Mouse (Mus musculus): ENCODE data around the gene Sparcl1. TPM values are rescaled to one million over a fixed set of nuclear protein-coding genes. Genes with fewer than 3 reads are reported as not detected.

Sparcl1 gene
- 433 and 435 TPM in 2 replicates for polyA plus RNA-seq (2015; fragmentation: Nextera tagmentation; extraction: Ambion mirVana)

DNA sequence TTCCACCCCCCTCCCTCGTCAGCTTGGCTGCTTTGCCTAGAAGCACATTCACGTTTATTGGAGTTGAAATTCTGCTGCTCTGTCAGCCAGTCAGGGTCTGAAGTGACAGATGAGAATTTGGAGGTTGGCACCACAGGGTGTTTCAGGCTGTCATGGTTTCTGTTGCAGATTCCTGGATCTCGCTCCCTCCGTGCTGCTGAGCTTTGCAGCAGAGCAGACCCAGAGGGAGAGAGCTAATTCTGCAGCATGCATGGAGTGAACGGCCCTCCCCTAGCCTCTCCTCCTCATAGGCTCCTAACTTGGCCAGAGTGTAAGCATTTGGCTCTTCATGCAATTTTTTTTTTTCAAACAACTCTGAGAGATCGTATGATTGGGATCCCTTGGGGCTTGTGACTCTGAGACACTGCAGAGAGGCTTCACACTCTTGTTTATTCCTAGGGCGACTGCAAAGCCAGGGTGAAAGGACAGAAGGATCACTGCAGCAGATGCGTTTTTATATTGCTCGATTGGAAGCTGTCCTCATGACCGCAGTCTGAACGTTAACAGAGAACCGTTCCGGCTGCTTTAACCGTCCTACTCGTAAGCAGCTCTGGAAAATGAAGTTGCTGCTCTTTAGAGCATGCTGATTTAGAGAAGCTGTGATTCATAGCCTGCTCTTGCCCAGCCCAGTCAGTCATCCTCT, at the start of gene Sparcl1:
Gene Sparcl1 (minus strand): TSS at position 243 of the 682 bp plus-strand sequence.
- Histone ChIP-seq H3K36me3 (ENCODE audit: control insufficient read depth, insufficient read depth, low read length) (no peaks in the 10 kb centered on the region), H3K4me1 (replicated peaks; ENCODE audit: control insufficient read depth, insufficient read depth, low read length) (peaks cover 34% of the 10 kb centered on the region), H3K27me3 (ENCODE audit: control insufficient read depth, insufficient read depth, low read depth, low read length) (no peaks in the 10 kb centered on the region), H3K27ac (ENCODE audit: low read length) (peak within 1 kb of the TSS; percentile 95), H3K4me3 (ENCODE audit: low read length) (peak within 1 kb of the TSS; percentile 59), H3K4me2 (ENCODE audit: low read depth, low read length) (peak within 1 kb of the TSS; percentile 59), H3K9me3 (ENCODE audit: control insufficient read depth, low read length) (no peaks in the 10 kb centered on the region), H3K9ac (ENCODE audit: low read length) (peak within 1 kb of the TSS; percentile 77)
- WGBS: 27% methylated on average over 15 of the region's 15 CpGs
- peak; percentile 74 for ATAC-seq (ENCODE audit: low read depth)

DNA sequence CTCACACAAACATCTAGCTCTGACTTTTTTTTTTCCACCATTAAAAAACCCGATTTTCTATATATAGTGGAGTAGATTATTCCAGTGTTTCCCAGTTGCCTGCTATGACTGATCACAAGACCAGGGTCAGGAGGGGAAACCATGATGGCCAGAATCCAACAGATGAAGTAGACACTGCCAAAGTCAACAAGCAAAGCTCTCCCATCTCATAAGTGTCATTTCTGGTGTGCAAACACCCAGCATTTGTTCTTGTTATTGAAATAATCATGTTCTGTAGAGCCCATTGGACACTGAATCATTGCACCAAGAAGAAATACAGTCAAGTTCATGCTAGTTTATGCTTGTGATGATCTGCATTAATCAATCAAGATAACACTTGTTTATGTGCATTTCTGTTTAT, 47.9 kb upstream of the Sparcl1 start:
- no peaks in the 10 kb centered on the region for H3K9me3 ChIP-seq (ENCODE audit: control insufficient read depth, low read length)
- peaks cover 9% of the 10 kb centered on the region; the same call in 1 of the 2 replicates for H3K4me1 ChIP-seq (replicated peaks; ENCODE audit: control insufficient read depth, insufficient read depth, low read length)
- H3K27me3 ChIP-seq (ENCODE audit: control insufficient read depth, insufficient read depth, low read depth, low read length): no peaks in the 10 kb centered on the region
- no peak overlapping the region for H3K4me3 ChIP-seq (ENCODE audit: low read length)
- H3K36me3 ChIP-seq (ENCODE audit: control insufficient read depth, insufficient read depth, low read length): no peaks in the 10 kb centered on the region
- no peak overlapping the region for H3K4me2 ChIP-seq (ENCODE audit: low read depth, low read length)
- no peak overlapping the region for H3K27ac ChIP-seq (ENCODE audit: low read length)
- H3K9ac ChIP-seq (ENCODE audit: low read length): no peak overlapping the region
- 50% methylated on average over 1 of the region's 1 CpGs for WGBS
- peak; percentile 91 for ATAC-seq (ENCODE audit: low read depth)

DNA sequence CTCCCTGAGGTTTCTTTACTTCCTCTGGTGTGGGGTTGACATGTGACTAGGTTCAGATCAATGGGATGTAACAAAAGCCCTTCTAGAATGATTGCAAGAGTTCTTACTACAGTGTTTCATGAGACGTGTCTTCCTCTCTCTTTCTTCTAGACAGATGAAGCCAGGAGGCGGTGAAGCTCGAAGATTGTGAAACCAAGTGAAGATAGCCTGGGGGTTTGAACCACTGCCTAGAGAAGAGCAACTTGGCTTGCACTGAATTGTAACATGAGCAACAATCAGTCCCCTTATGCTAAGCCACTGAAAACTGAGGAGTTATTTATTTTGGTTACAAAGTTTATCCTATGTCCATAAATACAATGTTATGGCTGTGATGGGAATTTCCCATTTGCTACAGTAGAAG, 47.0 kb upstream of the Sparcl1 start:
- Histone ChIP-seq H3K9me3 (ENCODE audit: control insufficient read depth, low read length) (no peaks in the 10 kb centered on the region), H3K4me2 (ENCODE audit: low read depth, low read length) (no peak overlapping the region), H3K4me3 (ENCODE audit: low read length) (no peak overlapping the region), H3K9ac (ENCODE audit: low read length) (no peak overlapping the region), H3K4me1 (replicated peaks; ENCODE audit: control insufficient read depth, insufficient read depth, low read length) (peaks cover 9% of the 10 kb centered on the region; the same call in 1 of the 2 replicates), H3K36me3 (ENCODE audit: control insufficient read depth, insufficient read depth, low read length) (no peaks in the 10 kb centered on the region), H3K27me3 (ENCODE audit: control insufficient read depth, insufficient read depth, low read depth, low read length) (no peaks in the 10 kb centered on the region), H3K27ac (ENCODE audit: low read length) (peak overlapping the region; percentile 36; the same call in 1 of the 2 replicates)
- 64% methylated on average over 3 of the region's 3 CpGs for WGBS
- ATAC-seq (ENCODE audit: low read depth): no peak

DNA sequence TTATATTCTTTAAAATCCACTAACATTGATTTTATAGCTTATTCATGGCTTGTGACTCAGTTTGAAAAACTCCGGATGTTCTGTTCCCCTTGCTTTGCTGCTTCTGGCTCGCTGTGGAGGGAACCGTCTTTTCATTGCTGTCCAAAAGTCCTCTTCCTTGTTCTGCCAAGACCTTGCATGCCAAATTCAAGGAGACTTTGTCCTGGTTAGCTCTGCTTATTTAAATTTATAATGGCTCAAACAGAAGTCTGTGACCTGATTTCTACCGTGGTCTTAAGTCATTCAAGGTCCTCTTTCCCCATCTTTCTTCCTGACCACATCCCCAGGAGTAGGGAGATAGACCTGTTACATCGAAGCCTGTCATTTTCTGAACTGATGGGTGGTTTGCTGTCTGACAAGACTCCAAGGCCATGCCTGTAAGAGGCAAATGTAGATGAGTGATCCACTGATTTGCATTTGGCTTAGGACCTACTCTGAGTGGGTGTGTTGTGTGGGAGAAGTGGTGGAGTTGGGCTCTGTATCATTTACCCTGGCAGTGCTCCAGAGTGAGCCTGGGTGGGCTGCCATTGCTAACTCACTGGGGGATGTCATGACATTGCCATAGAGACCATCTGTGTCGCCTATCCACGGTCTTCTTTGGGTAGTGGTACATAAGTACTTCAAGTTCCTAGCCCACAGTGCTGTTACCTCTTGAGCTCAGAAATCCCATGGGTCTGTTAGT, 45.0 kb upstream of the Sparcl1 start:
- no peak overlapping the region for H3K27ac ChIP-seq (ENCODE audit: low read length)
- H3K4me2 ChIP-seq (ENCODE audit: low read depth, low read length): no peak overlapping the region
- H3K4me1 ChIP-seq (replicated peaks; ENCODE audit: control insufficient read depth, insufficient read depth, low read length): peaks cover 9% of the 10 kb centered on the region; the same call in 1 of the 2 replicates
- no peak overlapping the region for H3K9ac ChIP-seq (ENCODE audit: low read length)
- H3K9me3 ChIP-seq (ENCODE audit: control insufficient read depth, low read length): no peaks in the 10 kb centered on the region
- H3K27me3 ChIP-seq (ENCODE audit: control insufficient read depth, insufficient read depth, low read depth, low read length): no peaks in the 10 kb centered on the region
- H3K36me3 ChIP-seq (ENCODE audit: control insufficient read depth, insufficient read depth, low read length): no peaks in the 10 kb centered on the region
- 72% methylated on average over 7 of the region's 7 CpGs for WGBS
- ATAC-seq (ENCODE audit: low read depth): no peak
- H3K4me3 ChIP-seq (ENCODE audit: low read length): no peak overlapping the region

DNA sequence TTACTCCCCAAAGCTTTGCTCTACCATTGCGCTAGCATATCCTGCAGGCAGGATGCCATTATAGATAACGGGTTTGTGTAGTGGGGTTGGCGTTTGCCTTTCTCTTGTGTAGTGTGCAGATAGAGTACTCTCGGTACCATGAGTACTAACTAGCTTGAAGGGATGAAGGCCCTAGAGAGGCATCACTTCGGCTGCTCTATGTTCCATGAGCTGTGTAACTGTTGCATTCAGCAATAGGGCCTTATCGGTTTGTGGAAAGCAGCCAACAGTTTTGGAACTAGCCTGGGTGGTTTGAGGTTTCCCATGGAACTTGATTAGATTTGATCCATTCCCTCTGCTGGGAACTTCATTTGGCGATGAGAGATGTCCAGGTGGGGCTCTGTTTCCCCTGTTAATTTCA, 44.2 kb upstream of the Sparcl1 start:
- H3K27me3 ChIP-seq (ENCODE audit: control insufficient read depth, insufficient read depth, low read depth, low read length): no peaks in the 10 kb centered on the region
- WGBS: 77% methylated on average over 7 of the region's 7 CpGs
- no peak overlapping the region for H3K27ac ChIP-seq (ENCODE audit: low read length)
- no peak overlapping the region for H3K9ac ChIP-seq (ENCODE audit: low read length)
- ATAC-seq (ENCODE audit: low read depth): no peak
- peaks cover 9% of the 10 kb centered on the region; the same call in 1 of the 2 replicates for H3K4me1 ChIP-seq (replicated peaks; ENCODE audit: control insufficient read depth, insufficient read depth, low read length)
- H3K9me3 ChIP-seq (ENCODE audit: control insufficient read depth, low read length): no peaks in the 10 kb centered on the region
- H3K4me3 ChIP-seq (ENCODE audit: low read length): no peak overlapping the region
- H3K4me2 ChIP-seq (ENCODE audit: low read depth, low read length): no peak overlapping the region
- no peaks in the 10 kb centered on the region for H3K36me3 ChIP-seq (ENCODE audit: control insufficient read depth, insufficient read depth, low read length)

DNA sequence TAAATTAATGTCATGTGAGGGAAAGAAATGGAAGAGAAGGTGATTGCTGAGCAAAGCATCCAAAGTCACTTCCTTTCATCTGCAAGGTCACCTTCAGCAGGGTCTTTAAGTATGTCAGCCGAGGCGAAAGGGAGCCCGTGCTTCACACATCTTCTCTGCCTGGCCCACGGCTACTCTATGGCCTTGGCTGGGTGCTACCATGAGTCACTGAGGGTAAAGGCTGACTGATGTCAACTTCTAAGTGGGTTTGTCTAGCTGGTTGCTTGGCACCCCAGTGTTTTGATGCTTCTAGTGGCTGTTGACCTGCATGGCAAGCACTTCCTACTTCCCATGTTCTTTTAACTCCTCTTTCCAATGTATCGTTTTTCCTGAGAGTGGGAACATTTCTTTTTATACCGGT, 36.7 kb upstream of the Sparcl1 start:
- no peak for ATAC-seq (ENCODE audit: low read depth)

DNA sequence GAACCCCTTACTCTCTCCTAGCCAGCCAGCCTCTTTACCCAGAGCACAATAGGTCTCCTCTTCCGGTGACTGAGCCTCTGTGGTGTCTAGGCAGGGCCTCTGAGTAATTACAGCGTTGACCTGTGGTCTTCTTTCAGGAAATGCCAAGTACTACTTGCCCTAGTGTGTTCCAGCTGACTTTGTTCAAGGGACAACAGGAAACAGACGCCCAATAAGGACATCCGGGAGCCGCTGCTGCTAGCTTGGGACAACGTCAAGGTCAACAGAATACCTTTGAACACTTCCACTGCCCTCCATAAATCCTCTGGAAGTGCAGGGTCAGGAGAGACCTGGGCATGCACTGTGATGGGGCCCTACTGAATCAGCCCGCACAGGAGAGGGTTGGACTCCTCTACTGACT, 35.8 kb upstream of the Sparcl1 start:
- peak overlapping the region; percentile 62 for H3K27ac ChIP-seq (ENCODE audit: low read length)
- peak; percentile 88 for ATAC-seq (ENCODE audit: low read depth)
- H3K4me2 ChIP-seq (ENCODE audit: low read depth, low read length): no peak overlapping the region
- H3K27me3 ChIP-seq (ENCODE audit: control insufficient read depth, insufficient read depth, low read depth, low read length): no peaks in the 10 kb centered on the region
- H3K4me3 ChIP-seq (ENCODE audit: low read length): no peak overlapping the region
- no peak overlapping the region for H3K9ac ChIP-seq (ENCODE audit: low read length)
- WGBS: 49% methylated on average over 7 of the region's 7 CpGs
- H3K9me3 ChIP-seq (ENCODE audit: control insufficient read depth, low read length): no peaks in the 10 kb centered on the region
- no peaks in the 10 kb centered on the region for H3K36me3 ChIP-seq (ENCODE audit: control insufficient read depth, insufficient read depth, low read length)
- no peaks in the 10 kb centered on the region for H3K4me1 ChIP-seq (replicated peaks; ENCODE audit: control insufficient read depth, insufficient read depth, low read length)

More for the DNA sequence above, 36.7 kb upstream of the Sparcl1 start:
- 84% methylated on average over 6 of the region's 6 CpGs for WGBS
- Histone ChIP-seq H3K9ac (ENCODE audit: low read length) (no peak overlapping the region), H3K4me3 (ENCODE audit: low read length) (no peak overlapping the region), H3K9me3 (ENCODE audit: control insufficient read depth, low read length) (no peaks in the 10 kb centered on the region), H3K4me1 (replicated peaks; ENCODE audit: control insufficient read depth, insufficient read depth, low read length) (no peaks in the 10 kb centered on the region), H3K27ac (ENCODE audit: low read length) (no peak overlapping the region), H3K36me3 (ENCODE audit: control insufficient read depth, insufficient read depth, low read length) (no peaks in the 10 kb centered on the region), H3K4me2 (ENCODE audit: low read depth, low read length) (no peak overlapping the region), H3K27me3 (ENCODE audit: control insufficient read depth, insufficient read depth, low read depth, low read length) (no peaks in the 10 kb centered on the region)

DNA sequence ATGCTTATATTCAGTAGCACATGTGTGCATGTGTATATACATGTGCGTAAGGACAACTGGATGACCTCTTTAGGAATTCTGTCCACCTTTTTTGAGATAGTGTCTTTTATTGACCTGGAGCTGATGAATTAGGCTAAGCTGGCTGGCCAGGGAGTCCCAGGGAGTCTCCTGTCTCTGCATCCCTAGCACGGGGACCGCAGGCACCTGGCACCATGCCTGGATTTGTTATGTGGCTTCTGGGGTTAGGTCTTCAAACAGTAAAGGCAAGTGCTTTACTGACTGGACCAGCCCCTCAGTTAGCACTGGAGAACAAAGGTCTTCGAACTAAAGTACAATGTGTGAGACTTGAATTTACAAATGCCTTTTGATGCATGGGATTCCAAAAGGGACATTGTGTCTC, 30.5 kb upstream of the Sparcl1 start:
- 68% methylated on average over 4 of the region's 4 CpGs for WGBS
- Histone ChIP-seq H3K4me2 (ENCODE audit: low read depth, low read length) (no peak overlapping the region), H3K36me3 (ENCODE audit: control insufficient read depth, insufficient read depth, low read length) (no peaks in the 10 kb centered on the region), H3K9ac (ENCODE audit: low read length) (no peak overlapping the region), H3K4me1 (replicated peaks; ENCODE audit: control insufficient read depth, insufficient read depth, low read length) (no peaks in the 10 kb centered on the region), H3K27ac (ENCODE audit: low read length) (no peak overlapping the region), H3K4me3 (ENCODE audit: low read length) (no peak overlapping the region), H3K9me3 (ENCODE audit: control insufficient read depth, low read length) (no peaks in the 10 kb centered on the region), H3K27me3 (ENCODE audit: control insufficient read depth, insufficient read depth, low read depth, low read length) (no peaks in the 10 kb centered on the region)
- ATAC-seq (ENCODE audit: low read depth): no peak

DNA sequence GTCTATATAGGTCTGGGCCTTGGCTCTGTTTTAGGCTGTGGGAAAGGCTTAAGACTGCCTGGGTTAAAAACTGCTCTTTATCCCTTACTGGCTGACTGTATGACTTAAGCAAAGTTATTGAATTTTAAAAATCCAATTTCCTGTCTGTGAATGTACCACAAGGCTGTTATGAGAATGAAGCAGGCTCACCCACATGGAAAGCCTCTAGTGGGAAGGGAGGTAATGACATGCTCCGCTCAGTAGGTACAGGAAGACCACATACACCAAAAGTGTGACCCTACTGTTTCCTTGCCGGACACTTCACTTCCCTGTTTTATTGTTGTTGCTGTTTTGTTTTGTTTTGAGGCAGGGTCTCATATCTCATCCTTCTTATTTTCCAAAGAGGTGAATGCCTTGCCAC, 27.5 kb upstream of the Sparcl1 start:
- Histone ChIP-seq H3K36me3 (ENCODE audit: control insufficient read depth, insufficient read depth, low read length) (no peaks in the 10 kb centered on the region), H3K4me1 (replicated peaks; ENCODE audit: control insufficient read depth, insufficient read depth, low read length) (peaks cover 5% of the 10 kb centered on the region; the same call in 1 of the 2 replicates), H3K4me2 (ENCODE audit: low read depth, low read length) (no peak overlapping the region), H3K9ac (ENCODE audit: low read length) (no peak overlapping the region), H3K4me3 (ENCODE audit: low read length) (no peak overlapping the region), H3K27ac (ENCODE audit: low read length) (no peak overlapping the region), H3K9me3 (ENCODE audit: control insufficient read depth, low read length) (no peaks in the 10 kb centered on the region), H3K27me3 (ENCODE audit: control insufficient read depth, insufficient read depth, low read depth, low read length) (no peaks in the 10 kb centered on the region)
- no peak for ATAC-seq (ENCODE audit: low read depth)
- 77% methylated on average over 2 of the region's 2 CpGs for WGBS
